Mouse (Mus musculus) T-helper 17 cell (primary cell): Measurements from ENCODE around the gene Gm40193.

ENCODE experiments used
- in situ Hi-C, 2 experiments: fragments of 300-600 bp; cut with MboI, MseI; formaldehyde crosslinking; loops; 1 replicate in 1 of 2; 2 replicates in 1 of 2; pipeline ENCODE4 v1.15.1; 2025; ENCODE audit warnings: high pct_unique_total_duplicates in 2 of 2

The Gm40193 gene

GRCm38 (mm10) chr11:70509753-70510564, 22.8 kb downstream of the Gm40193 start:
- in situ Hi-C loops, result loop anchor here (5.0 to 10.0 kb wide), 4 partner anchors 78 to 905 kb away; partner anchors contain the start of genes Arrb2 (in 1 of the 2), Atp1b2 (in 1 of the 2) and Pelp1 (in 1 of the 2)

DNA sequence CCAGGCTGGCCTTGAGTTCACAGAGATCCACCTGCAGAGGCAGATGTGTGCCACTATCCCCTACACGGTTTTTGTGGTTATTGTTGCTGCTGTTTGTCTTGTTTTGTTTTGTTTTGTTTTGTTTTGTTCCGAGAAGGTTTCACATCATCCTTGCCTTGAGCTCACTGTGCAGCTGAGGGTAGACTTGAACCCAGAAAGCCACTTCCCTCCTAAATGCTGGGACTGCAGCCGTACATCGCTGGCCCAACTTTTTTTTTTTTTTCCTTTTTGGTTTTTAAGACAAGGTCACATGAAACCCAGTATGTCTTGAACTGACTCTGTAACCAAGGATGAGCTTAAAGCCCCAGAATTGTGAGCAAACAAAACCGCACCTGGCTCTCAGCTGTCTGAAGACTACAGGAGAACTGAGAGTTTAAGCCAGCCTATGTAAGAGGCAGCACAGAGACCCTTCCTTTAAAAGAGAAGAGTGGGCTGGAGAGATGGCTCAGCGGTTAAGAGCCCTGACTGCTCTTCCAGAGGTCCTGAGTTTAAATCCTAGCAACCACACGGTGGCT, 25.7 kb downstream of the Gm40193 start:
- in situ Hi-C loops, result loop anchor here (5.0 to 10.0 kb wide), 3 partner anchors 75 to 902 kb away; partner anchors contain the start of genes Arrb2 (in 1 of the 2) and Atp1b2 (in 1 of the 2)

DNA sequence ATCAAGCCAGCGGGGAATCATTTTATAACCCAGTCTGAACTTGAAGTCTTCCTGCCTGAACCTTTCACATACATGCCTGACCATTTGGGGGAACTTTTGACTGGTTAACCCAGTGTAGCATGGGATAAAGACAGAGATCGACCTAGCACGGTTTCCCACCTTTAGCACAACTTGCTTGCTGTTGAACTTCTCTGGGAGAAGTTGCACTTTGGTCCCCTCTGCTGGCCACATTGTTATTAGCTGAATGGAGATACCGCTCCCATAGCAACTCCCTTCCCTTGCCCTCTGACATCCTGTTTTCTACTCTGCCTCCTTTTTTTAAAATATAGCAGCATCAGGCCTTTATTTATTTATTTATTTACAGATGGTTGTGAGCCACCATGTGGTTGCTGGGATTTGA, 26.4 kb downstream of the Gm40193 start:
- in situ Hi-C loops, result loop anchor here (5.0 to 10.0 kb wide), 3 partner anchors 74 to 902 kb away; partner anchors contain the start of genes Arrb2 (in 1 of the 2) and Atp1b2 (in 1 of the 2)

- in situ Hi-C loops, result loop anchor here (5.0 to 10.0 kb wide), 4 partner anchors 73 to 900 kb away; partner anchors contain the start of genes Arrb2 (in 1 of the 2) and Atp1b2 (in 1 of the 2)
Measured at GRCm38 (mm10) chr11:70504970-70505369, 27.8 kb downstream of the Gm40193 start, which contains the start of gene Tm4sf5. Gene Tm4sf5, plus strand, starts transcription at chr11:70505244.

DNA sequence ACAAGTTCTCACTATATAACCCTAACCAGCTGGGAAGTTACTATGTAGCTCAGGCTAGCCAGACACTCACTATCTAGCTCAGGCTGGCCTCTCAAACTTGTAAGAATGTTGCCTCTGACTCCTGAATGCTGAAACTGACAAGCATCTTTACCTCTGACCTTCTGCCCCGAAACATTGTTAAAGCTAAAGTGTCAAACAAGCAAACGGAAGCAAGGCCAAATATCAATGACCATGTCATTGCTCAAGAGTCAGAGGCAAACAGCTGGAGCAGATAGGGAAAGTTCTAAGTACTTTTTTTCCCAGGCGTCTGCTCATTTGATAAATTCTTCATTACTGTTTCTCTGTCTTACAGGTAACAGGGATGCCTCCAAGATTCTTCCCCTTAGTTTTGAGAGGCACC, 30.7 kb downstream of the Gm40193 start:
- in situ Hi-C loops, result loop anchor here in 1 of 2 experiments (5.0 to 10.0 kb wide), 2 partner anchors 250 to 897 kb away; partner anchors contain the start of gene Atp1b2

GRCm38 (mm10) chr11:70500476-70500812, 32.3 kb downstream of the Gm40193 start:
- in situ Hi-C loops, result loop anchor here in 1 of 2 experiments (5.0 to 10.0 kb wide), 2 partner anchors 252 to 896 kb away; partner anchors contain the start of gene Atp1b2

DNA sequence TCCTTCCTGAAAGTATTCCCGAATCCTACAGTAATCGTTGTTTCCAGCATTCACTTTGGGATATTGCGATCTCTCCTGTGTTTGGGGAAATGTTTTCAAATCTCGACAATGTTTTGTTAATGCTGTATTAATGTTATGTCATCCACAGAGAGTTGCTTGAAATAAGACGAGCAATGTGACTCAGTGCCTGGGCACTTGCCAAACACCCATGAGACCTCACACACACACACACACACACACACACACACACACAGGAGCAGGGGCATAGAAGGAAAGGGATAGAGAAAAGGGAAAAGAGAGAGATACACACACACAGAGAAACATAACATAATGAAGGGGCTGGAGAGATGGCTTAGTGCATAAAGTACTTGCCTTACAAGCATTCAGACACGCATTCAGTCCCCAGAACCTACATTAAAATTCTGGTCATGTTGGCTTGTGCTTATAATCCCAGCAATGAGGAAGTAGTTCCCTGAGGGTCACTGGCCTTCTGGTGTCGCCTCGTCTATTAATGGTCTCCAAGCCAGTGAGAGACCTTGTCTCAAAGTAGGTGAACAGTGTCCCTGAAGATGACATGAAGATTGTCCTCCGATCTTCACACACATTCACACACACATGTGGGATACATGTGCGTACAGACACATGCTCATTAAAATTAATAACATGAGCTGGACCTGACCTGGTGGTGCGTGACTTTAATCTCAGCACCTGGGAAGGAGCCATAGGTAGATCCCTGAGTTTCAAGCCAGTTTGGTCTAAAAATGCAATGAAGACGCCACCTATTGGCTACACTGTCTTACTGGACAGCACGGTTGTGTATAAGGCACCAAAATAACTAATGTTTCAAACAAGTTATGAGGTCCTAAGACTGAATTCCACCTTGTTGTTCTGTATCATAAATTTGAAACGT, 32.9 kb downstream of the Gm40193 start:
- in situ Hi-C loops, result loop anchor here in 1 of 2 experiments (5.0 to 10.0 kb wide), 2 partner anchors 252 to 895 kb away; partner anchors contain the start of gene Atp1b2

DNA sequence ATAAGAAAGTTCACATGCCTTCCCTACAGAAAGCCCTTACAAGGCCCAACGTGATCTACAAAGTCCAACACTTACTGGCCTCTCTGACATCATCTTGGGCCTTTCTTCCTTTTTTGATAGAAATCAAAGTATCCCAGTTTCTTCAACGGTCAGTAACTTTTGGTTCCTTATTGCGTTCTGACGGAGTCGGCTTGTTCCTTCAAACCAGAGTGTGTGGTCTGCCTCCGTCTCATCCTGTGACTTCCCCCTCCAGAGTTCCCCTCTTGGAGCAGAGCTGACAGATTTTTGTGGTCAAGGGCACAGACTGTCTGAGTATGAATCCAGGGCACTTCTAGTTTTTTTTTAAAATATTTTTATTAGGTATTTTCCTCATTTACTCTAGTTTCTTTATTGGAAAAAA, 43.1 kb downstream of the Gm40193 start:
- in situ Hi-C loops, result no loop called here

DNA sequence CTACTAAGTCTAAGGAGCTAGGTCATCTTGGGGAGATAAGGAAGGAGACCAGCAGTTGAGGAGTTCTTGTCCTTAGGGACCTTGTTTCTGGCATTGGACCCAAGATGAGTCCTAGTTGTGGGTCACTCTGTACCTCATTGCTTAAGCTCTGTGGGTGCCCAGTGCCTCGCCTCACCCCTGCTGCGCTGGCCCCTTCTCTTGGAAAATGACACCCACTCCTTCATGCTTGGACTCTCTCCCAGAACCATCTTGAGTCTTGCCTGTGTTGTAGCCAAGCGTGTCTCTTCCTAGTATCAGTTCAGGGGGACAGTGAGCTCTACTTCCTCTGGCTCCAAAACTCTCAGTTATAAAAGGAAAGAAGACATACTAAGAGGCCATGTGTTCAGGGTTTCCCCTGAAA, 43.6 kb downstream of the Gm40193 start:
- in situ Hi-C loops, result no loop called here

DNA sequence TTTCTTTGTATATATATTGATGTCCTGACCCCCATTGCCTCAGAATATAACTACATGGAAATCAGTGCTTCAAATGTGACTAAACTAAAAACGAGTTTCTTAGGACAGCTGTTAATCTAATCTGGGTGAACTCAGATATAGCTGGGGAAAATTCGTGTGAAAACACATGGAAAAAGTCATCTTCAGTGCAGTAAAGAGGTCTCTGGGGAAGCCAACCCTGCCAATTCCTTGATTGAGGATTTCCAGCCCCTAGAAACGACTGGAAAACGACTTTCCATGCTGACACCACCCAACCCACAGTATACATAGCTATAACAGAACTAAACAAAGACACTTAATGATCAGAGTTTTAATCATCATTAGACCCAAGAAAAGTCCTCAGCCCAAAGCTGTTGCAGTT, 44.9 kb downstream of the Gm40193 start:
- in situ Hi-C loops, result no loop called here

- in situ Hi-C loops, result no loop called here
Measured at GRCm38 (mm10) chr11:70485498-70485897, 47.2 kb downstream of the Gm40193 start.
